Mouse (Mus musculus): Measurements from ENCODE around the gene Slc22a12. TPM values are rescaled to one million over a fixed set of nuclear protein-coding genes. Genes with fewer than 3 reads are reported as not detected.

The Slc22a12 gene
- polyA plus RNA-seq, 1 experiment from 2014 or later = not detected

DNA sequence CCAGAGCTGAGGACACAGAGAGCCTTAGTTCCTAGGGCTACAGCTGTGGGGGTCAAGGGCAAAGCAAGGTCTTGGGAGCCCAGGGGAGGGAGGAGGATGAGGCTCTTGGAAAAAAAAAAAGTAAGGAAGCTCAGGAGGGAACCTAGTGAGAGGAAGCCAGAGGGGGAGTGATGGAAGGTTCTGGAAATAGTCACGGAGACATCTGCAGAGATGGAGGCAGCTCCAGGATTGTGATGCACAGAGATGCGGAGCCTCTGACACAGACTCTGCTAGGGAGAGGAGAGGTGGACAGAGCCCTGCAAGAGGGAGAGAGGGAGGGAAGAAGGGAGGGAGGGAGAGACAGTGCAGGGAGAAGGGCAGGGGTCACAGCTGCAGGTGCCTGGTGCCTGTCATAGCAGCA, 32.3 kb downstream of the Slc22a12 start:
- Histone ChIP-seq H3K9me3 (no peaks in the 10 kb centered on the region), H3K4me1 (peaks cover 24% of the 10 kb centered on the region), H3K27me3 (no peaks in the 10 kb centered on the region), H3K36me3 (peaks cover 34% of the 10 kb centered on the region), H3K9ac (replicated peaks) (no peak overlapping the region), H3K27ac (replicated peaks) (no peak overlapping the region), H3K4me2 (replicated peaks) (no peak overlapping the region), H3K4me3 (no peak overlapping the region)
- no peak for ATAC-seq (replicated peaks)
- 91% methylated on average over 2 of the region's 2 CpGs for WGBS

DNA sequence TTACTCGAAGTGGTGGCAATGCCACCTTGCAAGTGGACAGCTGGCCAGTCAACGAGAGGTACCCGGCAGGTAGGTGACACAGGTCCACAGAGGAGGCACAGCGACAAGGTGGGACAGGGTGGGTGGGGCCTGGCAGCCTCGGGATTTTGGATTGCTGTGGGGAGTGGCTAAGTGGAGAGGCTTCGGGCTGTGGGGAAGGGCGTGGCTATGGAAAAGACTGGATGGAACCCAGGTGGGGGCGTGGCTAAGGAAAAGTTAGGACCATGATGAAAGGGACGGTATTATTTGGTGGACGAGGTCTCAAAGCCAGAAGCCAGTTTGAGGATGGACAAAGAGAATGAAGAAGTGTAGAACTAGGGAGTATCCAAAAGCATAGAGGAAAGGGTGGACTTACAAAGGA, 33.0 kb downstream of the Slc22a12 start:
- Histone ChIP-seq H3K4me1 (peaks cover 24% of the 10 kb centered on the region), H3K4me2 (replicated peaks) (no peak overlapping the region), H3K27me3 (no peaks in the 10 kb centered on the region), H3K9me3 (no peaks in the 10 kb centered on the region), H3K4me3 (no peak overlapping the region), H3K36me3 (peaks cover 37% of the 10 kb centered on the region), H3K27ac (replicated peaks) (no peak overlapping the region), H3K9ac (replicated peaks) (no peak overlapping the region)
- 80% methylated on average over 10 of the region's 10 CpGs for WGBS
- ATAC-seq (replicated peaks) = no peak

DNA sequence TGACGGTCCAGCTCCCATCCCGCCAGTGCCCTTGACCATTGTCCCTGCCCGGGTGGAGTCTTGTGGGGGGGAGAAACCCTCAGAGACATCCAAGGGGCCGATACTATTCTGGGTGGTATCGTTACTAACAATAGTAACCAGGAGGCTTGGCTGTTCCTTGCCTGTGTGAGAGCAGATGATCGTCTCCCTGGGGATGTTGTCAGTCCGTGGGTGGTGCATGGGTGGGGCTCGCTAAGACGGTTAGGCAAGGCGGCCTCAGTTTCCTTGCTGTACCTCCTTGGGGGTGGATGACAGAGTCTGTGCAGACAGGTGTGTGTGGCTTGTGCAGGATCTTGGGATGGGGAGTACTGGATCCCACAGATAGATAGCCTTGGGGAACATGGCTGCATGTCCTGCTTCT, 35.4 kb downstream of the Slc22a12 start:
- Histone ChIP-seq H3K9ac (replicated peaks) (no peak overlapping the region), H3K4me1 (peaks cover 45% of the 10 kb centered on the region), H3K4me2 (replicated peaks) (no peak overlapping the region), H3K36me3 (peaks cover 29% of the 10 kb centered on the region), H3K9me3 (no peaks in the 10 kb centered on the region), H3K27me3 (no peaks in the 10 kb centered on the region), H3K27ac (replicated peaks) (peak overlapping the region; percentile 28; the same call in 1 of the 2 replicates), H3K4me3 (no peak overlapping the region)
- 48% methylated on average over 10 of the region's 10 CpGs for WGBS
- no peak for ATAC-seq (replicated peaks)

DNA sequence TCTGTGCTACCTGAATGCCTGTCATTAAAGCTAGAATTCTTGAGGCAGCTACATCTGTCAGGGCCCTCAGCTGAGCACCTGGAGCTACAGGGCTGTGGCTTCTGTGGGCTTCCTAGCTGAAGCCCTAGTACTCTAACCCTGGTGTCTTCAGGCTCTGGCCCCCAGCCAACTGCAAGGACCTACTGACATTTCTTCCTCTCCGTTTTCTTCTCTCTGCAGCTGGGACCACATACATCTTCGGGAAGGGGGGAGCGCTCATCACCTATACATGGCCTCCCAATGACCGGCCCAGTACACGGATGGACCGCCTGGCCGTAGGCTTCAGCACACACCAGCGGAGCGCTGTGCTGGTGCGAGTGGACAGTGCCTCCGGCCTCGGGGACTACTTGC, 38.2 kb downstream of the Slc22a12 start:
- 83% methylated on average over 12 of the region's 12 CpGs for WGBS

DNA sequence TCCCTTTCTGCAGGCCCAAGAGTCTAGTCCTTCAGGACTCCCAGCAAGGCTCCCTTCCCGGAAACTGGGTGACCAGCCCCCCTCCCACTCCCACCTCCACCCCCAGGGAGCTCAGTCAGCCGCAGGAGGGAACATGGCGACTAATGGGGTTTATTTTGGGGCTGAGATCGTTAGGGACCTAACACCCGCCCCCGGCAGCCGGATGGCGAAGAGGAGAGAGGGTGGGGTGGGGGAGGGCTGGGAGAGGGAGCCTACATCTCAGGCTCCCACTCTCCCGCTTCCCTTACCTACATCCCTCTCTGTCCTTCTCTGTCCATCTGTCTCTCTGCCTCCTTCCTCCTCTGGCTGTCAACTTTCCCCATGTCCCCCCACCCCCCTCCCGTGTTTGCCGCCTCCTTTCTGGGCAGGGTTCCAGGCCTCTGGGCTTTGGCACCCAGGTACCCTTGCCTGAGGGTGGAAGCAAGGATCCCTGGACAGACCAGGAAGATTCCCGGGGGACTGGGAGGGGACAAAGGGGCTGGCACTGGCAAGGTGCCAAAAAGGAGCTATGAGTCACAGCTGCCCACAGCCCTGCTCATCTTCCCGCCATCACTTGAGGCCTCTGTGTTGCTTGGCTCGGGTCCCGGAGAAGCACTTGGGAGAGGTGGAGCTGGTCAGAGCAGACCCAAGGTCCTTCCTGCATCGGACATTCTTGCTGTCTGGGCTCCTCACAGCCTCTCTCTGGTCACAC, 38.7 kb downstream of the Slc22a12 start:
- Histone ChIP-seq H3K36me3 (peaks cover 21% of the 10 kb centered on the region), H3K9me3 (no peaks in the 10 kb centered on the region), H3K4me3 (no peak overlapping the region), H3K4me1 (peaks cover 76% of the 10 kb centered on the region), H3K27ac (replicated peaks) (peak overlapping the region; percentile 84), H3K9ac (replicated peaks) (peak overlapping the region; percentile 17; the same call in 1 of the 2 replicates), H3K27me3 (no peaks in the 10 kb centered on the region), H3K4me2 (replicated peaks) (peak overlapping the region; percentile 19; the same call in 1 of the 2 replicates)
- WGBS = 25% methylated on average over 15 of the region's 16 CpGs
- 0 out of 2 replicates have a peak, but pooled peaks have one; percentile 0 for ATAC-seq (replicated peaks)

More for the DNA sequence above, 38.2 kb downstream of the Slc22a12 start:
- Histone ChIP-seq H3K9ac (replicated peaks) (peak overlapping the region; percentile 17; the same call in 1 of the 2 replicates), H3K27ac (replicated peaks) (no peak overlapping the region; the same call in 1 of the 2 replicates), H3K9me3 (no peaks in the 10 kb centered on the region), H3K36me3 (peaks cover 24% of the 10 kb centered on the region), H3K4me2 (replicated peaks) (0 out of 2 replicates have a peak overlapping the region, but pooled peaks have one; percentile 19), H3K4me3 (no peak overlapping the region), H3K4me1 (peaks cover 71% of the 10 kb centered on the region), H3K27me3 (no peaks in the 10 kb centered on the region)
- ATAC-seq (replicated peaks) = no peak

DNA sequence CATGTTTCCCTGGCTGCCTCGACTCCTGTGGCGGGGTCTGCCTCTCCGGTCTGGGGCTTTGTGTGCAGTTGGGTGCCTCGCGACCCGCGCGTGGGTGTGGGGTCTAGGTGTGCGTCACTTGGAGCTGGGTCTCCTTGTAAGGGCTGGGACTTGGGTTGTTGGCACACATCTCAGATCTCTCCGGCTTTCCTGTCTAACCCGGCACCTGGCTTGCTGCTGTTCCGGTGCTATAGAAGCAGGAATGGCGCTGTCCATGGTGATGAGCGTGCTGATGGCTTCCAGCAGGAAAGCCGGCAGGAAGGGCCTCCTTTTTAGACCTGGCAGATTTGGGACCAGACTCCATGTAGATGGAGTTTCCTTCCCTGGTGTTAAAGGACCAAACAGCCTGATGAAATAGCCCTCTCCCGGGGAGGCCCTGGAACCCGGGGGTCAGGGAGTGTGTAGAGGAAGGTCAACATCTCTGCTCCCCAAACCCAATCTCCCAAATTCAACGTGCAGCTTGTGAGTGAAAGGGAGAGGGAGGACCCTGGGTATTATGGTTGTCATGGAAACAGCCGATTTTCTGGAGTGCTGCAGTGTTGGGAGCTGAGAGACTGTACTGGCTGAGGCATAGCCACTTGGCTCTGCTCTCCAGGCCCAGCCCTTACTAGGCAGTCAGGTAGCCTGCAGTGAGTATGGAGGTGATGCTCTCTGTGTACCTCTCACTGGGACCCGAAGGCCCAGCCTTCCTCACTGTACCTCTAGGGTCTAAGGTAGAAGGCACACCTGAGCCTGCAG, 40.1 kb downstream of the Slc22a12 start:
- Histone ChIP-seq H3K36me3 (peaks cover 18% of the 10 kb centered on the region), H3K27ac (replicated peaks) (peak overlapping the region; percentile 84), H3K9ac (replicated peaks) (peak overlapping the region; percentile 50), H3K4me3 (peak overlapping the region; percentile 97), H3K4me1 (peaks cover 79% of the 10 kb centered on the region), H3K4me2 (replicated peaks) (peak overlapping the region; percentile 73), H3K9me3 (no peaks in the 10 kb centered on the region), H3K27me3 (no peaks in the 10 kb centered on the region)
- 5% methylated on average over 20 of the region's 20 CpGs for WGBS
- peak; percentile 58 for ATAC-seq (replicated peaks)

DNA sequence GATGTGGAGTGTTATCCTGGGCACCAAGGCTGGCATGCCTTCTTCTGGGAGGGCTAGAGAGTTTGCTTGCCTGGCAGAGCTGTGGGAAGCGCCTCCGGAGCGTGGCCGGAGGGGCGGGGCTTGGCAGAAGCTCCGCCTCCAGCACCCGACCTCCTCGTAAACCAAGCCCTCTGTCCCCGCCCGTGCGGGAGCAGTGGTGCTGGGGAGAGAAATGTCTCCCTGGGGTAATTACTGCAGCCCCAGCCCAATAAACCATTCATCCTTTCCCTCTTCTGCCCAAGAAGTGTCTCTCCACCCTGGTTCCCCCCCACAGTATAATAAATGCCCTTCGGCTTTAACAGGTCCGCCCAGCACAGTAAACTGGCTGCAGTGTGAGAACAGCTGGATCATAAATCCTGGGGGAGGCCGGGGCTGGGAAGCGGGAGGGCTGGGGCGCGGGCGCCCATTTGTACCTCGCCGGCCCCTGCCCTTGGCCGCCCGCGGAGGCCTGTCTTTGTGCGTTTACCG, 40.7 kb downstream of the Slc22a12 start:
- Histone ChIP-seq H3K4me3 (peak overlapping the region; percentile 97), H3K27me3 (no peaks in the 10 kb centered on the region), H3K27ac (replicated peaks) (peak overlapping the region; percentile 84), H3K4me2 (replicated peaks) (peak overlapping the region; percentile 73), H3K4me1 (peaks cover 72% of the 10 kb centered on the region), H3K9ac (replicated peaks) (peak overlapping the region; percentile 50), H3K9me3 (no peaks in the 10 kb centered on the region), H3K36me3 (peaks cover 18% of the 10 kb centered on the region)
- WGBS = under 1% methylated on average over 25 of the region's 25 CpGs
- peak; percentile 51 for ATAC-seq (replicated peaks)

DNA sequence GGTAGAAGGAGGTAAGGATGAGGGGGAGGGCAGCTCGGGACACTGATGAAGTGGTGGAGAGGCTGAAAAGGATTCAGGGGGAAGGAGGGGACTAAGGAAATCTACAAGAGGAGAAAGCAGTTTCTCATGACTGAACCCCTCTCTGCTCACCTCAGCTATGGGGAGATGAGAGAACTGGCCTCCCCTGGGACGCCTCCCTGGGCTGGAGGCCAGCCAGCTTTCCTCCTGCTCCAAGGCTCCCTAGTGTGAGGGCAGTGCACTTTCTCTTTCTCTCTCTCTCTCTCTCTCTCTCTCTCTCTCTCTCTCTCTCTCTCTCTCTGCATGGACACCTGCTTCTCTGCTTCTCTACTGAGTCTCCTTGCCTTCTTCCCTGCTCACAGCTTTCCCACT, 42.2 kb downstream of the Slc22a12 start:
- Histone ChIP-seq H3K36me3 (peaks cover 9% of the 10 kb centered on the region), H3K9ac (replicated peaks) (peak overlapping the region; percentile 99), H3K9me3 (no peaks in the 10 kb centered on the region), H3K4me2 (replicated peaks) (peak overlapping the region; percentile 73), H3K27ac (replicated peaks) (peak overlapping the region; percentile 92; the same call in 1 of the 2 replicates), H3K27me3 (no peaks in the 10 kb centered on the region), H3K4me3 (peak overlapping the region; percentile 97), H3K4me1 (peaks cover 75% of the 10 kb centered on the region)
- WGBS = 31% methylated on average over 2 of the region's 2 CpGs
- ATAC-seq (replicated peaks) = no peak

DNA sequence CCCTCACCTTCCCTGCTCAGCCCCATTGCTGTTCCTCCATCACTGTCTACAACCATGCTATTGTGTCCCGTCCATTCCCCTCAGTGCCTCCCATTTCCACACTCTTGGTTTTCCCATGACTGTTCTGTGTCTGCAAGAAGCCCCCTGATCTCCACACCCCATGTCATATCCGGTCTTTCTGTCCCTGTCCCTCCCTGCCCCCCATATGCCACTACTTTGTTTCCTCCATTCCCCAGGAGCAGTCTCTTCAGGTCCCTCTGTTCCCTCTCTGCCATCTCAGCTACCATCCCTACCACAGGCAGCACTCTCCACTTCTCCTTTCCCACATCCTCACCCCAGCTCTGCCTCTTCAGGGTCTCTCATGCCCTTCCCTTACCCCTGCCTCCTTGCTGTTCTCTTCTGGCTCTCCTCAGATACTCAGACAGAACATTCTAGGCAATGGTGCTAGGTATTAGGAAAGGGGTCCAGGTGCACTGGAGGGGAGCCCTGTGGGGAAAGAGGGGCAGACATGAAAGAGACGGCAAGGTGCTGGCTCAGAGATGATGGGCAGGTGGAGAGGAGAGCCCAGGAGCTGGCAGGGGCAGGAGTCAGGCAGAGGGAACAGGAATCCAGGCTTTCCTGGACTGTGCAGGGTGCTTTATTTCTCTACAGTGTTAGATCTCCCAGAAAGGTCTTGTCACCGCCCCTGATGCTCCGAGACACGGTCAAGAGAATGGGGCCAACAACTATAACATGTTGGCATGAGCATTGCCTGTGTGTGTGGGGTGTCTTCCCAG, 42.8 kb downstream of the Slc22a12 start:
- Histone ChIP-seq H3K4me3 (peak overlapping the region; percentile 97), H3K27me3 (no peaks in the 10 kb centered on the region), H3K36me3 (peaks cover 3% of the 10 kb centered on the region), H3K9me3 (no peaks in the 10 kb centered on the region), H3K4me1 (peaks cover 81% of the 10 kb centered on the region), H3K4me2 (replicated peaks) (peak overlapping the region; percentile 73), H3K27ac (replicated peaks) (peak overlapping the region; percentile 92), H3K9ac (replicated peaks) (peak overlapping the region; percentile 99)
- ATAC-seq (replicated peaks) = no peak
- WGBS = 53% methylated on average over 6 of the region's 6 CpGs

DNA sequence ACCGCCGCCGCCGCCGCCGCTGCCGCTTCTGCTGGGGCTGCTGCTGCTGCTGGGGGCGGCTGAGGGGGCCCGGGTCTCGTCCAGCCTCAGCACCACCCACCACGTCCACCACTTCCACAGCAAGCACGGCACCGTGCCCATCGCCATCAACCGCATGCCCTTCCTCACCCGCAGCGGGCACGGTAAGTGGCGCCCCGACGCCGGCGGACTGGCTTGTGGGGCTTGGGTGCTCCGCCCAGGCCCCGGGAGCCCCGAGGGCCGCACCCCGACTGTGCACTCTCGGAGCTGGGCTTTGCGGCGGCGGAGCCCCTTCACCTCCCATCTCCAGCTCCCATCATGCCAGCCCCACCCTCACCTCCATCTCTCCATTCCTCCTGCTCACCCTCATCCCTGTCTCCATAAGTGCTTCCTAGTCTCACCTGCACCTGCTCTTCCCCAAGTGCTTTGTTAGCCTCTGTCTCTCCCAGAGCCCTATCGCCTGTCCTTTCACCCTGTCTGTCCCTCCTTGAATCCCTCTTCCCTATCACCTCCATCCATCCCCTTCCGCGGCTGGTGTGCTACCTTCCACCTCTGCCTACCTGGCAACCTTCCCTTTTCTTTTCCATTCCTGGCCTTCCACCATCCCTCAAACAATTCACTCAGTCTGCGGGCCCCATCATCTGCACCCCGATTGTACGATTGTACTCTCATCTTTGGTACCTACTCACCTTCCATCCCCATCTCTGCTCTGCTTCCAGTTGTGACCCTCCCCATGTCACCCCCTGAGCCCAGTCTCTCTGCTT, 44.3 kb downstream of the Slc22a12 start:
- no peak for ATAC-seq (replicated peaks)
- no peaks in the 10 kb centered on the region for H3K9me3 ChIP-seq
- H3K9ac ChIP-seq (replicated peaks) = peak overlapping the region; percentile 99
- WGBS = 6% methylated on average over 30 of the region's 38 CpGs
- H3K36me3 ChIP-seq = no peaks in the 10 kb centered on the region
- H3K27ac ChIP-seq (replicated peaks) = peak overlapping the region; percentile 92
- peak overlapping the region; percentile 73 for H3K4me2 ChIP-seq (replicated peaks)
- peaks cover 70% of the 10 kb centered on the region for H3K4me1 ChIP-seq
- peak overlapping the region; percentile 97 for H3K4me3 ChIP-seq
- no peaks in the 10 kb centered on the region for H3K27me3 ChIP-seq

DNA sequence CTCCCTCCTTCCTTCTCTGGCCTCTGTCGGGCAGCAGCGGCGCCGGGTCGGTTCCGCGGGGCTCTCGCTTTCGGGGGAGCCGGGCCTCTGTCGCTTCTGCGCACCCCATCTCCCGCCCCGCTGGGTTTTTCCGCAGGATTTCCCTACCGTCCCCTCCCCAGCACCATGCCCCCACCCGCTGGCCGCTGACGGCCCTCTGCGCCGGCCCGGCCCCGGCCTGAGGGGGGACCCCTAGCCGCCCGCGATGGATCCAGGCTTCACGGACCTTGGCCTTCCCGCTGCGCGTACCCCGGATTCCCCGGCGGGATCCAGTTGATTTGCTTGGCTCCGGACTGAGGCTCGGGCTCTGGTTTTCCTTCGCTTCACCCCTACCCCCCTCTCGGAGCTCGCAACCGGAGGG, 45.0 kb downstream of the Slc22a12 start:
- Histone ChIP-seq H3K27me3 (no peaks in the 10 kb centered on the region), H3K4me1 (peaks cover 62% of the 10 kb centered on the region), H3K9ac (replicated peaks) (peak overlapping the region; percentile 99), H3K36me3 (no peaks in the 10 kb centered on the region), H3K9me3 (no peaks in the 10 kb centered on the region), H3K4me3 (peak overlapping the region; percentile 97), H3K27ac (replicated peaks) (peak overlapping the region; percentile 92), H3K4me2 (replicated peaks) (peak overlapping the region; percentile 73)
- ATAC-seq (replicated peaks) = peak; percentile 9
- 0% methylated on average over 31 of the region's 39 CpGs for WGBS

All from forebrain, embryonic 15.5 days (tissue).